Mouse (Mus musculus): ENCODE measurements at regions not wholly inside any gene's neighbourhood (a gene's known extent, or its start where the extent isn't known, plus 50 kb on each side); places are given as distances from the start of the nearest gene placed in this dataset.
"Not testable (repeated sequence)": the region's sequence is repeated elsewhere in the genome, so short reads cannot be mapped to it uniquely, and the experiment has no call there.

DNA sequence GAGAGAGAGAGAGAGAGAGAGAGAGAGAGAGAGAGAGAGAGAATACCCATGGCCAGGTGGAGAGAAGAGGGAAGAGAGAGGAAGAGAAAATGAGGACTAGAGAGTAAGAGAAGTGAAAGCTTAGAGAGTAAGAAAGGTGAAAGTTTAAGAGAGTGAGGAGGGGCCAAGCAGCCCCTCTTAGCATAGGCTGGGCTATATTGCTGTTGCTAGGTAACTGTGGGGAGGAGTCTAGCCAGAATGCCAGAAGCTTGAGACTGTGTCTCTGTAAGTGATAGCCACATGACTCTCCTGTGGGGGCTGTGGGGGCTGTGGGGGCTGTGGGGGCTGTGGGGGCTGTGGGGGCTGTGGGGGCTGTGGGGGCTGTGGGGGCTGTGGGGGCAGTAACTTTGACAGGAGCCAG is 655.3 kb downstream of the Tecrl start:
- TF ChIP-seq CTCF (IDR thresholded peaks at IDR 0.05; ENCODE audit: borderline replicate concordance, extremely low read depth, insufficient read depth, insufficient read length); POLR2A (IDR thresholded peaks at IDR 0.05; ENCODE audit: borderline replicate concordance, extremely low read depth, insufficient read depth, insufficient read length, poor library complexity, severe bottlenecking): not testable (repeated sequence)

Measured in brain, embryonic 14.5 days (tissue).